Mouse (Mus musculus) myocyte (in vitro differentiated cells): ENCODE data around the gene Adora3.

Experiments
- CEBPB ChIP-seq: IDR thresholded peaks from 2 replicates; pipeline ENCODE4 v1.6.1; 2011; ENCODE audit warnings: mild to moderate bottlenecking, moderate library complexity; ENCODE audit not compliant: poor library complexity, insufficient read depth, severe bottlenecking
- MYOD1 ChIP-seq, 3 experiments: IDR thresholded peaks; one replicate each; pipeline ENCODE4 v1.6.1; 2011; ENCODE audit warnings: control low read depth in 2 of 3, low read depth in 2 of 3, mild to moderate bottlenecking in 2 of 3, moderate library complexity in 1 of 3; ENCODE audit not compliant: insufficient read length in 2 of 3, control insufficient read depth in 1 of 3
- POLR2A ChIP-seq: IDR thresholded peaks from one replicate; pipeline ENCODE4 v1.6.1; 2011; ENCODE audit warnings: low read depth, mild to moderate bottlenecking, control low read depth, moderate library complexity; ENCODE audit not compliant: insufficient read length

- TF ChIP-seq CEBPB (no peak), POLR2A (no peak), MYOD1 (IDR thresholded peaks at IDR 0.05; ENCODE audit: control insufficient read depth in 1 of 3, insufficient read length in 2 of 3, low read depth in 2 of 3) (no peak)
Measured at GRCm38 (mm10) chr3:105872034-105872433, 1.4 kb downstream of the Adora3 start.
